Mouse (Mus musculus) kidney, postnatal 0 days (tissue): ENCODE results near the gene Srek1ip1. TPM values are rescaled to one million over a fixed set of nuclear protein-coding genes. Genes with fewer than 3 reads are reported as not detected.

Experiments
- ATAC-seq: fragments of 200-750 bp; cut with Nextera tagmentation; replicated peaks from 2 replicates; pipeline ENCODE4 v1.8.0; 2017; ENCODE audit warnings: low read depth, moderate number of reproducible peaks, moderate TSS enrichment, moderate library complexity; ENCODE audit not compliant: low FRiP score
- DNase-seq: peaks from one replicate; pipeline ENCODE4 v3.0.0-alpha.2; 2016; ENCODE audit warnings: low spot score
- H3K27ac ChIP-seq: fragments of 300-500 bp; sonication (generic); 2 replicates; pipeline ENCODE4 v1.5.1; 2014; ENCODE audit warnings: mild to moderate bottlenecking
- H3K27me3 ChIP-seq: fragments of 300-500 bp; sonication (generic); 2 replicates; pipeline ENCODE4 v1.6.1; 2014; ENCODE audit warnings: low read length, mixed read lengths; ENCODE audit not compliant: insufficient read depth
- H3K36me3 ChIP-seq: fragments of 300-500 bp; sonication (generic); 2 replicates; pipeline ENCODE4 v1.6.1; 2014; ENCODE audit warnings: low read length, mixed read lengths; ENCODE audit not compliant: insufficient read depth
- H3K4me1 ChIP-seq: fragments of 300-500 bp; sonication (generic); replicated peaks from 2 replicates; pipeline ENCODE4 v1.6.1; 2014; ENCODE audit warnings: antibody characterized with exemption, low read length, mixed read lengths; ENCODE audit not compliant: insufficient read depth
- H3K4me2 ChIP-seq: fragments of 300-500 bp; sonication (generic); 2 replicates; pipeline ENCODE4 v1.6.1; 2014; ENCODE audit warnings: mild to moderate bottlenecking, low read length, moderate library complexity, mixed read lengths
- H3K4me3 ChIP-seq: fragments of 300-500 bp; sonication (generic); replicated peaks from 2 replicates; pipeline ENCODE4 v1.5.1; 2014; ENCODE audit warnings: low read depth, low read length
- H3K9ac ChIP-seq: fragments of 300-500 bp; sonication (generic); 2 replicates; pipeline ENCODE4 v1.6.1; 2014; ENCODE audit warnings: low read depth, low read length
- H3K9me3 ChIP-seq: fragments of 300-500 bp; sonication (generic); replicated peaks from 2 replicates; pipeline ENCODE4 v1.6.1; 2016; ENCODE audit warnings: low read length, inconsistent platforms, mixed read lengths
- CTCF ChIP-seq: IDR thresholded peaks from 2 replicates; pipeline ENCODE4 v1.5.1; 2016; ENCODE audit warnings: antibody characterized with exemption, low read depth, mild to moderate bottlenecking, moderate library complexity
- WGBS: fragments of 180-500 bp; shearing (Covaris S2); extraction: QIAGEN DNeasy Blood & Tissue Kit; methylation state at CpG from one replicate; pipeline ENCODE4 v1.1.7; 2014; 5-methylcytosine and 5-hydroxymethylcytosine counted together
- polyA plus RNA-seq: library from polyadenylated mRNA; unstranded; fragments of >200 nt; fragmentation: Nextera tagmentation; extraction: Ambion mirVana; gene quantifications from 2 replicates; pipeline ENCODE4 v1.2.1, GENCODE M21; 2015

Gene Srek1ip1
- polyA plus RNA-seq, 1 experiment from 2014 or later: 33.4 TPM

DNA sequence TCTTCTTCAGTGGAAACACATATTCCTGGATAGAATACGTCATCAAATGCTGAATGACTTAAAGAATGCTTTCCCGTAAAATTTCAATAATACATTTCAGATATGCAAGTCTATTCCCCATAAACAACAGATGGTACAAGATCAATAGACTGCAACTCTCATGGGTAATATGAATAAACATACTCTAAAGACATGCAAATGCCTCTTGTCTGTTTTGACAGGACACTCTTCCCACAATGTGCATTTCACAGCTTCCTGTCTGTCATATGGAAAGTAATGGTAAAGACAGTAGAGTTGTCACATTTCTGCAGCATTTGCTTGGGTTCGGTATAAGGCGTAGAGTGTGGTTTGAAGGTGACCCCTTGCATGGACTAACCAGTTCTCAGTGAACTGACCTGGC, 5.0 kb upstream of the Srek1ip1 start:
- TF ChIP-seq CTCF: no peak
- Histone ChIP-seq H3K27me3 (no peaks in the 10 kb centered on the region), H3K9ac (no peak overlapping the region), H3K36me3 (peaks cover 23% of the 10 kb centered on the region; the same call in 1 of the 2 replicates), H3K9me3 (no peaks in the 10 kb centered on the region), H3K4me3 (no peak overlapping the region), H3K4me2 (no peak overlapping the region), H3K27ac (no peak overlapping the region), H3K4me1 (no peaks in the 10 kb centered on the region)
- 97% methylated on average over 4 of the region's 4 CpGs for WGBS
- no peak for DNase-seq
- ATAC-seq: no peak

DNA sequence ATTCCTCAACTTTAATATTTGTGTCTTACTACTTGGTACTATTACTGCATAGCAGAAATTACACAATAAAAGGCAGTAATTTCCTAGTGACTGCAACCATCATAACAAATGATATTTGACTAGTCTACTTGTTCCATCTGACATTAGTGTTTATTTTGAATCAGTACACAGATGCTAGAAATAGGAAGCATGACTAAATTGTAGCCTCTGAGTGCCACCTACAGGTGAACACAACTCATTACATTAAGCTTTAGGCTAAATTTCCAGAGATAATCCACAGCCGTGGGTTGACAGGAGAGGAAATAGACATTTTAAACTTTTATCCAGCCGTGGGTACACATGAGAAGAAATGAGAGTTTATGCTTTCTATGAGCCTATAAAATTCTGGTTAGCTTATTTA, 2.6 kb upstream of the Srek1ip1 start:
- H3K9me3 ChIP-seq: no peaks in the 10 kb centered on the region
- WGBS: 4% methylated on average over 2 of the region's 2 CpGs
- H3K4me1 ChIP-seq: no peaks in the 10 kb centered on the region
- no peaks in the 10 kb centered on the region for H3K27me3 ChIP-seq
- DNase-seq (peak; percentile 88), ATAC-seq (no peak; the same call in 1 of the 2 replicates)
- H3K9ac ChIP-seq: no peak overlapping the region
- no peak overlapping the region for H3K4me2 ChIP-seq
- TF ChIP-seq CTCF: peak; percentile 91
- H3K4me3 ChIP-seq: no peak overlapping the region
- 0 out of 2 replicates have a peak, but pooled peaks cover 12% of the 10 kb centered on the region for H3K36me3 ChIP-seq
- no peak overlapping the region for H3K27ac ChIP-seq

DNA sequence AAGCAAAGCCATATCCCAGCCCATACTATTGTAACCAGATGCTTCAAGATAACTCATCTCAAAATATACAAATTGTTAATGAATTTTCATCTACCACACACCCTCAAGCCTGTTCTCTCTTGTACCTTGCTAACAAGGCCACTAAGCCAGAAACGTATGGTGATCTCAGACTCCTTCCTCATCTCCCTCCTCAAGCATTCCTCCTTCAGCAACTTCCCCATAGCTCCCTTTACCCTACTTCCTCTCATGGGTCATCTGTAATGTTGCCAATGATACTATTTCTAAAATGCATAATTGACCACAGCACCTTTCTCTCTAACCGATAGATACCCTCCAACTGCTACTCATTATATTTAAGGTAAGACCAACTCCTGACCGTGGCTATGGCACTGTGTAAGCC, 2.1 kb downstream of the Srek1ip1 start:
- H3K4me1 ChIP-seq: no peaks in the 10 kb centered on the region
- ATAC-seq: no peak
- H3K27me3 ChIP-seq: no peaks in the 10 kb centered on the region
- no peak overlapping the region for H3K27ac ChIP-seq
- no peak overlapping the region for H3K9ac ChIP-seq
- H3K9me3 ChIP-seq: no peaks in the 10 kb centered on the region
- WGBS: 87% methylated on average over 3 of the region's 3 CpGs
- H3K4me3 ChIP-seq: no peak overlapping the region
- H3K36me3 ChIP-seq: 0 out of 2 replicates have a peak, but pooled peaks cover 12% of the 10 kb centered on the region
- no peak for TF ChIP-seq CTCF
- no peak for DNase-seq
- no peak overlapping the region for H3K4me2 ChIP-seq

DNA sequence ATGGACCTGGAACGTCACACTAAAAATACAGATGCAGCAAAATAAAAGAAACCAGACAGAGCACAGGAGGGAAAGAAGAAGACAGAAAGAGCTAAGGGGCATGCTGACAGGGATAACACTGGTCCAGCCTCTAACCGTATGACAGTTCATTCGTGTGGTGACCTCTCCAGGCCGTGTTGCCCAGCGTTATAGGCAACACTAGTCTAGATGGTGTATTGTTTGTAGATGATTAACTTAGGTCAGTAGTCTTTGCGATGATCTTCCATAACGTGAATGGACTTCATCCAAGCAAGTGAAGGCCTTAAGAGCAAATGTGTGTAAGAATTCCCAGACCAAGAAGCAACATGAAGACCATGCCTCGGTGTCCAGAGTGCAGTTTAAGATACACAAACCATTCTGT, 6.8 kb downstream of the Srek1ip1 start:
- no peak overlapping the region for H3K4me3 ChIP-seq
- DNase-seq: no peak
- TF ChIP-seq CTCF: no peak
- H3K4me1 ChIP-seq: no peaks in the 10 kb centered on the region
- no peaks in the 10 kb centered on the region for H3K9me3 ChIP-seq
- H3K36me3 ChIP-seq: peaks cover 9% of the 10 kb centered on the region; the same call in 1 of the 2 replicates
- no peak overlapping the region for H3K9ac ChIP-seq
- ATAC-seq: 0 out of 2 replicates have a peak, but pooled peaks have one; percentile 49
- WGBS: 71% methylated on average over 8 of the region's 8 CpGs
- no peaks in the 10 kb centered on the region for H3K27me3 ChIP-seq
- H3K4me2 ChIP-seq: no peak overlapping the region
- no peak overlapping the region for H3K27ac ChIP-seq

DNA sequence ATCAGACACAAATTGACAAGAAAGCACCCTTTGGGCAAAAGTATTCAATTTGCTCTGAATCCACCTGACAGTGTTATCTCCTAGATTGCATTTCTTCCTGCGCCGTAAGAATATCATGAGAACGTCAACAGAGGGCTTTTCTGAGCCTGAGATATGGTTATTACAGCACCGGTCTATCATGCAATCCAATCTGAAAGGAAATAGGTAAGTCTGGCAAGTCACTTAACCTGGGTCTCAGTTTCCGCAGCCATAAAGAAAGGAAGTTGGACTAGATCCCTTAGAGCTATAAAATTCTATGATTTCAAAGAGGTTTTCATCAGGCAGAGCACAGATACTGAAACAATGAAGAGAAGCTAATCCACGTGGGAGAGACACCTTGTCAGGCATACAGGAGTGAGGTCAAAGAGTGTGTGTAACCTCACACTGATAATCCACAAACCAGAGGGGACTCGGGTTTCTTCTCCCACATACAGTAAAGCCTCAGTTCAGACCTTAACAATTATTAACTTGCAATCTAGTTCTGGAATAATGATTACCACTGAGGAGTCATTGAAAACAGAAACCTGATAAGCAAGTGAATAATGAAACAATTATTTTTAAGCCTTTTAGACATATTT, 7.4 kb downstream of the Srek1ip1 start:
- no peaks in the 10 kb centered on the region for H3K9me3 ChIP-seq
- H3K36me3 ChIP-seq: peaks cover 13% of the 10 kb centered on the region
- no peak overlapping the region for H3K27ac ChIP-seq
- TF ChIP-seq CTCF: no peak
- H3K27me3 ChIP-seq: no peaks in the 10 kb centered on the region
- no peaks in the 10 kb centered on the region for H3K4me1 ChIP-seq
- no peak overlapping the region for H3K4me2 ChIP-seq
- H3K4me3 ChIP-seq: no peak overlapping the region
- ATAC-seq (peak; percentile 71), DNase-seq (peak; percentile 43)
- 44% methylated on average over 7 of the region's 7 CpGs for WGBS
- H3K9ac ChIP-seq: no peak overlapping the region

DNA sequence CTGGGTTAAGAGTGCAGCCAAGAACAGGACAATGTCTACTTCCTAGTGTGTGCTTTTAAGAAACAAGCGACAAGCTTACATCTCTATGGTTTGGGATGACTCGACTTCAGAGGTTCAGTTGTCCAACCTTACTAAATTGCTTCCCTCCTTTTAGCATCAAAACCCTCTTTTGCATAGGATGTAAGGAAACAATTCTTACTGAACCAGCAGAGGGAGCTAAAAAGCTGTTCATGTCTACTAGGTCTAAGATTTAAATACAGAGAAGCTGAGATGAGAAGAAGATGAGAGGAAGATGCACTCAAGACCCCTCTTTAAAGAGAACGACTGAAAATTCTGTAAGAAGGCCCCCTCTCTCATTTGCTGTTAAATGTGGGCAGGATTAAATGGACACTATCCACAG, 13.4 kb downstream of the Srek1ip1 start:
- Histone ChIP-seq H3K36me3 (peaks cover 22% of the 10 kb centered on the region), H3K4me2 (no peak overlapping the region), H3K27me3 (no peaks in the 10 kb centered on the region), H3K27ac (no peak overlapping the region), H3K4me1 (no peaks in the 10 kb centered on the region), H3K4me3 (no peak overlapping the region), H3K9ac (no peak overlapping the region), H3K9me3 (no peaks in the 10 kb centered on the region)
- TF ChIP-seq CTCF: peak; percentile 84
- 48% methylated on average over 3 of the region's 3 CpGs for WGBS
- ATAC-seq: no peak
- DNase-seq: peak; percentile 87

DNA sequence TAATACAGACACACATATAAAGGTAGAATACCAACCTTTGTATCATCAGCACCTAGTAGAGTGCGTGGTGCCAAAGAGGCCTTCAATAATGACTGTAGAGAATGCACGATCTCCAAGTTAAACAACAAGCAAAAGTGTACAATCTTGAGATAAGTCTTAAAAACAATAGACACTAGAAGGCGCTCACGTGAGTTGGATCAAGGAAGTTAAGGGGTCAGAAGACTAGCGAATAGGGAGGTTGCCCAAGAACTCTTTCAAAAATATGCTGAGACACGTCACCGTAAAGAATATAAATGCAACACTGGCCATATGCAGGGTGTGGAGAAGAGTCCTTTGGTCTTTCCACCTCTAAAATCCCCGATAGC, 24.0 kb downstream of the Srek1ip1 start:
- Histone ChIP-seq H3K9ac (peak overlapping the region; percentile 87), H3K4me3 (peak overlapping the region; percentile 64), H3K4me2 (peak overlapping the region; percentile 75), H3K36me3 (no peaks in the 10 kb centered on the region), H3K27me3 (no peaks in the 10 kb centered on the region), H3K4me1 (peaks cover 16% of the 10 kb centered on the region), H3K9me3 (no peaks in the 10 kb centered on the region), H3K27ac (peak overlapping the region; percentile 87)
- peak; percentile 32; the same call in 1 of the 2 replicates for TF ChIP-seq CTCF
- WGBS: 8% methylated on average over 8 of the region's 8 CpGs
- no peak for ATAC-seq
- DNase-seq: peak; percentile 69
